Mouse (Mus musculus) G1E (cell line): ENCODE data around the gene Mrpl9.

ENCODE experiments used
- CTCF ChIP-seq: IDR thresholded peaks from 2 replicates; pipeline ENCODE4 v1.5.1; 2012; ENCODE audit warnings: low read depth, low read length, inconsistent platforms, mixed read lengths
- TAL1 ChIP-seq: conservative IDR thresholded peaks from 2 replicates; pipeline ENCODE4 v1.6.1; 2012; ENCODE audit warnings: low read depth, low read length, inconsistent platforms, mixed read lengths

DNA sequence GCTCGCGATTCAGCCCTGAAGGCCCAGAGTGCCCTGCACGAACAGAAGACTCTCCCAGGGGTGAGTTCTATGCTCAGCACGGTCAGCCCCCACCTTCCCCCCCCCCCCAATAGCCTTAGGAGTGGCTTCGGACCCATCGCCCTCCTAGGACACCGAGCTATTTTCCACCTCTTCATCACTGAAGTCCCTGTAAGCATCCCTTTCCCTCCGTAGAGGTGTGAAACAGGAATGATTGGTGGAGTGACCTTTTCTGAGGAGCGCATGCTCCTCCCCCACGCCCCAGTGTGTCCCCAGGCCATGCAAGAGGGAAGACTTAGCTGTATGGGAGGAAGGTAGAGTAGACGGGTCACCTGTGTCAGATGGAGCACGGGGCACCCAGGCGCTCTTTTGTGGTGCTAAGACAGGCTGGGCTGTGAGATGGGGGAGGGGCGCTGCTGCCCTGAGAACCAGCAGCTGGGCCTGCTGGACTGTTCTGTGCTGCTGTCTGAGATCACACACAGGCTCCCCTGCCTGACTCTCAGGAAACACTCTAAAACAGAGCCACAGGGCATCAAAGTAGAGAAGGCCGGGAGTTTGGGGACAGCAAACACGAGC is 37.3 kb downstream of the Mrpl9 start, which contains the start of gene Riiad1:
- TF ChIP-seq CTCF (no peak), TAL1 (no peak)
